Mouse (Mus musculus) retina, adult 2 months (tissue): ENCODE measurements around the gene Nectin1.

ENCODE experiments used
- DNase-seq: peaks from one replicate; pipeline ENCODE4 v3.0.0-alpha.2; 2012; ENCODE audit warnings: low read depth, low spot score

The Nectin1 gene

DNA sequence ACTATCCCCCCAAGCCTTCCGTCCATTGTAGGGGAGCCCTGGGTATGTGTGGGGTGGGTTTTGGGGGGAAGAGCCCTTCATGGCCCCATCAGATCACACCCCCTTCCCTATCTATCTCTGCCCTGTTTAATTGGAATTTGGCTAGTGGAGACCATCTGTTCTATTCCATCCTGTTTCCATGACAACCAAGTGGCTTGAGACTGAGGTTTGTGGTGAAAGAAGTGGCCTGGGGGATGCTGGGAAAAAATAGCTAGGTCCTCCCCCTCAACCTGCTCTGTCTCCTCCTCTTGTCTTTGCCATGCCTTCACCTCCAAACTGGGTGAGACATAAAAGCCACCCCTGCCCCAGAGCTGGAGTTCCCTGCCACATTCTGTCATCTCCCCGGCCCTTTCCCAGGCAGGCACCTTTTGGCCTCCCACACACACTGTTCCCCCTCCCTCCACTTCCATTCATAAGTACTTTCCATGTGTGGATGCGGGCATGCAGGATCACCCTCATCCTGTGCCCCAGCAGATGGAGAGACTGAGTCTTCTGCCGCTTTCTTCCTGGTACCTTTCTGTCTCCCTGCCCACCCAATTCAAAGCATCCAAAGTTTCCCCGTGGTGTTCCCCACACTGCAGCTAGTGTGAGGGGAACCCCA lies 17.5 kb downstream of the Nectin1 start:
- DNase-seq: no peak

DNA sequence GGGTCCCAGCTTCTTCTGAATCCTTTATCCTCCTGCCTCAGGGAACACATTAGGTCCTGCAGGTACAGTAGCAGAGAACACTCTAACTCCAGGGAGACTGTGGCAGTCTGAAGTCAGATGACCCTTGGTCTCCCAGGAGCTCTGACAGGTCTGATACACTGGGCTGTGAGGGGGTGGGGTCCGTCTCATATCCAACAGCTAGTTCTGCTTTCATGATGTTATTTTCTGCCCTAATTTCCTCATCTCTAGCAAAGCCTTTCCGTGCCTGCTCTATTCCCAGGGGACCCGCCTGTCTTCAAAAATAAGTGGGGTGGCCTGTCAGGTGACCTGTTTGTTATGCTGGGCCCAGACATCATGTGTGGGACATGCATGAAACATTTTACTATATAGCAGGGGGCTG lies 18.2 kb downstream of the Nectin1 start:
- DNase-seq: no peak

DNA sequence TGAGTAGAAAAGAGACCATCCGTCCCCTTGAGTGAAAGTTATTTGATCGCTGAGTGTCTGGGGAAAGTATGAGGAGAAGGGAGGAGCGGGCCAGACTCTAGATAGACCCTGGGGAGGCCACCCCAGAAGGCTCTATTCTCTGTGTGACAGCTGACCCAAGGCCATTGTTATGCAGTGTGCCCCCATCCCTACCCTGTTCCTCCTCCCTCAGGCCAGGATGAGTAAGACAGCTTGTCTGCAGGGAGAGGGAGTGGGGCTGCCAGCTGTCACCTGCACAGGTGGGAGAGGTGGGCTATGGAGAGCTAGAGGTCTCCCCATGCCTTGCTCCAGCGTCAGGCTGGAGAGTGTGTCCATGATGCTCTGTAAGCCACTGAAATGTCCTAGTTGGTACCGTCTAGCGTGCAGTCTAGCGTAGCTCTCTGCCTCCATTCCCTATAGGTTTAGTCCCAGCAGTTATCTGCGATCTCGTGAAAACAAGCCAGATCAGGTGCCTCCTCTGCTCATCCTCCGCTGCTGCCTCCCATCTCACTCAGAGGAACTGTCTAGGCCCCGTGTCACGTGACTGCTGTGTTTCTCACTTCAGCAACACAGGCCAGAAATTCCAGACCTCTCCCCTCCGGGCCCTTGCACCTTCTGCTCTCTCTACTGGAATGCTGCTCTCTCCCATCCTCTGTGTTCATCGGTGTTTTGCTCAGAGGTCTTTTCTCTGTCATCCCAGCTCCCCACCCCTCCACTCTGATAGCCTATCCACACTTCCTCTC lies 21.8 kb downstream of the Nectin1 start:
- DNase-seq: no peak

DNA sequence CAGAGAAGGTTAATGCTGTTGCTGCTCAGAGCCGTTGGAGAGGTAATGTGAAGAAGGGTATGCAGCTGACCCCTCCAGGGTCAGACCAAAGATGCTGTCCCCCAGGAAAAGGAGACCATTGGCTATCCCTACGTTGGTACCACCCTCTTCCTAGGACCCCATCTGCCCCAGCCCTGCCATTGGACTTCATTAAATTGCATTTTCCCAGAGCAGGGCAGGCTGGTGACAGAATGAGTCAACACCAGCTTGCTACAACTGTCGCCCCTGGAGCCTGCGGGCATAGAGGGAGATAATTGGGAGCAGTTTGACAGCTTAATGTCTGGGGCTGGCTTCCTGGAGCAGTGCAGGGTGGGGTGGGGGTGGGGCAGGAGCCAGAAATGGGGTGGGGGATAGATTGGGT lies 25.0 kb downstream of the Nectin1 start:
- DNase-seq: no peak

DNA sequence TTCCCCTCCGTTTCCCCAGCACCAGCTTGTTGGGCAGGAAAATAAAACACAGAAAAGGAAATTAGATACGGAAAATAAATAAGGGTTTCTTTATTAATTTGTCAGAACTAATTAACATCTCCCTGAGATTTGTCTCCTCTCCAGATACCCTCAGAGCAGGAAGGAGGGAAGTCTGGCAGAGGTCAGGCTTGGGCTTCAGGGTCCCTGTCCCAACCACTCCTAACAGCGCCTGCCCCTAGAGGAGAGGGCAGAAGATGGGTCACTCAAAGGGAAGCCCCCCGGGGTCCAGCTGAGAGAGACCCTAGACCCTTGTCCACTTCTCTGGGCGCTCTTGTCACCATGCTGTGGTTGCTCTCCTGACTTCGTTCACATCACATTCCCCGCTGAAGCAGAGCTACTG lies 25.4 kb downstream of the Nectin1 start:
- DNase-seq: no peak

DNA sequence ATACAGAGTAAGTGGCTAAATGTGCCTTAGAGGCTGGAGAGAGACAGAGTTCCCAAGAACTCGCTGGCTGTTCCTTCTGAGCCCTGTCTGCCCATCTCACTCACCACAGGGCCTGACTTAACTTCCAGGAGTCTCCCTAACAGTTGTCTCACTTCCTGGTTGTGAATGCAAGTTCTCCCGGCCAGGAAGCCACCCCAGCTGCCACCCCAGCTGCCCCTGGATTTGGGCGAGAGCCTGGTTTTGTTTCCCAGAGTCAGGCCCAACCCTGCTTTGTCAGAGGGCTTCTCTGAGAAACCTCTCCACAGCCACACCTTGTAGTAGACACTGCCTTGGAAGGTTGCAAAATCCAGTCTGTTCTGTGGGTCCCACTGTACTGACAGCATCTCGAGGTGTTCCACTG lies 26.2 kb downstream of the Nectin1 start:
- no peak for DNase-seq

DNA sequence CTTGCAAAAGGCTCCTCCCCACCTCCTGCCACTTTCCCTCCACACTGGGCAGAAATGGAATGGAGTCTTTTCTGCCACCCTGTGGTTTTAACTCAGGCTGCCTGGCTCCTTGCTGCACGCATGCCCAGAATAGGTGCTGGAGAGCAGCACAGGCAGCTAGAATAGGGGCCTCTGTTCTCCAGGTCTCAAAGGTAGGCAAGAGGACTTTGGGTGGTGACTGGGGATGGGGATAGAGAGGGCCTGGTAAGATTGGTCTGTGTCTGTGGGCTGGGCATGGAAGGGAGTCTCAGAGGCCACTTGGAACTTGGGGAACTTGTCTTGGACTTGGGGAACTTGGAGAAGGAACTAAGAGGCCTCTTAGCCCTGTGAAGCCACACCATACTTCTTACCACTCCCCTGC lies 27.3 kb downstream of the Nectin1 start:
- DNase-seq: no peak

DNA sequence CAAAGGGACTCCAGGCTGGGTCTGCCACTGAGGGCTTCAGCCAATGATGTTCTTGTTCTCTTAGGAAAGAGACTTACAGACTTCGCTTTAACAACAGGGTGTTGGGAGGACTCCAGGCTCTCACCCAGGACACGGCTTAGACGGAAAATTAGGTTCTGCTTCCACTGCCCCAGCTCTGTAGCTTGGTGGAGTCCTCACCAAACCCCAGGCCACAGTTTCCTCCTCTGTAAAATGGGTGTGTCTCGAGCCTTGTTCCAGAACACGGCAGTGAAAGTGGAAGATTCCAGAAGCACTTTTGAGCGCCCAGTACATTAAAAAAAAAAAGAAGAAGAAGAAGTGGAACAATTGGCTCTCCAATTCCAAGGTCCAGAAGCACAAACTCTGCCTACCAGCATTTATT lies 28.7 kb downstream of the Nectin1 start:
- DNase-seq: no peak

DNA sequence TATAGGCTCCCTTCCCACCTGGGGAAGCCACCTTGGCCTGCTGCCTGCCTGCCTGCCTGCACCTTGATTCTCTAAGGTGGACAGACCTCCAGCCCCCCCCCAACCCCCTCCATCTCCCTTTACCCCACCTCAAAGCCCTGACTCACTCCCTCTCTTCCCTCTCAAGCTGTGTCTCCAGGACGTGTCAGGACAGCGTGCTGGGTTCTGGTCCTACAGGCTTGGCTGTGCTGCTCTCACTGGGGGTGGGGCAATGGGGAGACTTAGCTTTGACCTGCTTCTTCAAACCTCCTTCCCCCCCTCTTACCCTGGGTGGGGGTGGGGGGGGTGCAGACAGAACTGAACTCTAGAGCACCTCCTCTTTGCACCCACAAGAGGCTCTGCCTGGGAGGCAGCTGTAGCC lies 29.7 kb downstream of the Nectin1 start:
- no peak for DNase-seq

DNA sequence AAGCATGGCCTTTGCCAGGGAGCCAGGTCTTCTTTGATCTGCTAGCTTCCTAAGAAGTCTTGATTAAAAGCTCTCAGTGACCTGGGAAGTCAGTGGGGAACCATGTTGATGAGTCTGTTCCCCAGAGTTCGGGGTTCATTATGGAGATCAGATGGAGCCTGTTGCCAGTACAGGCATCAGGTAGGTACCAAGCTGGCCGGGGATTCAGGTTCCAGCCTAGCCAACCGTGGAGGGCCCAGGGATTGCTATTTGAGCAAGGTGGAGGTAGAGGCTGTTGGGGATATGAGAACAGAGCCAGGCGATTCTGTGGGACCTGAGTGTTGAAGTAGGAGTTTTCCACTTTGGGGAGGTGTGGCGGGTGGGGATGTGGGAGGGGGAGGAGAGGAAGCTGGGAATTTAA lies 30.6 kb downstream of the Nectin1 start:
- DNase-seq: no peak

DNA sequence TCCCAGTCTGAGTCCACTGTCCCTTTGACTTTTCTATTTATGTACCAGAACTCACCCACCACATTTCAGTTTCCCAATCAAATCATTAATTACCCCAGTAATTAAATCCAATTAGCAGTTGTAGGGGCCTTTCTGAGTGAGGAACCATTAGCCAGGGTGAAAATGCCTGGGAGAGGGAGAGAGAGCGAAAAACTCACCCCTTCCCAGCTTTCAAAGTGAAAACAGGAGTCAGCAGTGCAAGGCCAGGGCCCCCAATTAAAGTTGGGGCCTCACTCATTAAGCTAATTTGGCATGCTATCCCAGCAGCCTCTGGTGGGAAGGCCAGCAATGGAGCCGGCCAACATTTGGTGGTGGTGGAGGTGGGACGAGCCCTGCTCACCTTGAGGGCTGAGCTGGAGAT lies 32.4 kb downstream of the Nectin1 start:
- no peak for DNase-seq

DNA sequence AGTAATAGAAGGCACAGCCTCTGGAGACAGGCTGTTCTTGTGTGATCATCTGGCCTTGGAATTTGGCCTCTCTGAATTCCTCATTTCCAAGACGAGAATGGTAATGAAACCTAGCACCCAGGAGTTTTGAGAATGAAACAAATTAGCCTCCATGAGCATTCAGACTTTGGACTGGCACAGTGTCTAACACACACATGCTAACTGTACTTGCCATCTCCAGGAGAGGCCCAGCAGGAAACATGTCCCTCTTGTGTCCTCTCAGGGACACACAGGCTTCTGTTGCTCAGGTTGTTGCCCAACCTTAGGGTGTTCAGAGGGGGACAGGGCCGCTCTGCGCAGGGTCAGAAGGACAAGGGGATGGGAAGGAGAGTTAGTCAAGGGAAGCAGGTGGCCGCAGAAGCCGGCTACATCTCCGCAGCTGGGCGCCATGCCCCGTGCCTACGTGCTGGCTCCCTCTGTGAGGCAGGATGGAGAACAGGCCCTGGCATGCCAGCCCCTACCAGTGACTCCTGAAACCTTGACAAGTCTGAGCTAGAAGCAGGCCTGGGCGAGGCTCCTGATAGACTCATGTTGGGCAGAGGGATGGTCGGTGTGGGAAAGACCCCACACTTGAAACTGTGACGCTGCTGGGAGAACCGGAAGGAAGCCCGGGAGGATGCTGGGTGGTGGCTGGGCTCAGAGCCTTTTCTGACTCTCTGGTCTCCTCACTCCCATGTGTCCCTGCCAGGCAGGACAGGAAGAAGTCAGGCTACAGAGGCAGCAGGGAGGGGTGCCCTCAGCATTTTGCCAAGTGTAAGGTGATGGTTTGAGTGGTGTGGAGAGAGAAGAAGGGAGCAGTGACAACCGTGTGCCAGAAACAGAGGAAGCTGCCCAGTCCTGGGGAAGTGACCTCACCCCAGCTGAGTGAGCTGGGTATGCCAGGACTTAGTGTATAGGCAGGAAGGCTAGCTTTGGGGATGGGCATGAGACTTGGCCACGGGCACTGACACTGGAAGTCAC lies 33.9 kb downstream of the Nectin1 start:
- no peak for DNase-seq

DNA sequence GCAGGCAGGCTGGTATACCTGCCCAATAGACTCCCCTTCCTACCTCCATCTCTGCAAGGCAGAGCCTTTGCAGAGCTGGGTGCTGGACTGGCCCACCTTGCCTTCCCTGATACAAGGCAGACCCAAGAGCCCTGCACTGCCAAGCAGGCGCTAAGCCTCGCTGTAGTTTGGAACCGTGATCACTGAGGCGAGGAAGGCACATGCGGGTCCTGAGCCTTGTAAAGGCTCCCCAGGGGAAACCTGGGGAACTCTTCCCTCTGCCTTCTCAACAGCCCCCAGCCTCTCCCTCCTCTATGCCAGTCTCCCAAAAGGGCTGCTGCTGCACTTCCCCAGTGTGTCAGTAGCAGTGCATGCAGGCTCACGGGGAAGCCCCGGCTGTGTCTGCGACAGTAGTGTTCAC lies 37.1 kb downstream of the Nectin1 start:
- no peak for DNase-seq

DNA sequence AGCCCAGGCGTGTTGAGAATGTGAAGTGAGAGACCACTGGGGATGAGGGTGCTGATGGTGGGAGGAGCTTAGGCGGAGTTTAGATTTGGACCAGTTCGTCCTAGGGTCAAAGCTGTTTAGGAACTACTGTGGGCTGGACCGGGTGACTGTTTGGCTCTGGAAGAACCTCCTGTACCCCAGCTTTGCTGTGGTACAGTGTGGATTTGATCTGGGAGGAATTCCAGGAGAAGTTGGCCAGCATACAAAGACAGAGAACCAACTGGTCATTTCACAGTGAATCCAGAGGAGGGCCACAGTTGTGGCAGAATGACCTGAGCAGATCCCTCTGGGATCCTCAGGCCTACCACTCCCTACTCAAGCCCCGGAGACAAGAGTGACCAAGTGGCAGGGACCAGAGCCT lies 38.6 kb downstream of the Nectin1 start:
- DNase-seq: no peak

DNA sequence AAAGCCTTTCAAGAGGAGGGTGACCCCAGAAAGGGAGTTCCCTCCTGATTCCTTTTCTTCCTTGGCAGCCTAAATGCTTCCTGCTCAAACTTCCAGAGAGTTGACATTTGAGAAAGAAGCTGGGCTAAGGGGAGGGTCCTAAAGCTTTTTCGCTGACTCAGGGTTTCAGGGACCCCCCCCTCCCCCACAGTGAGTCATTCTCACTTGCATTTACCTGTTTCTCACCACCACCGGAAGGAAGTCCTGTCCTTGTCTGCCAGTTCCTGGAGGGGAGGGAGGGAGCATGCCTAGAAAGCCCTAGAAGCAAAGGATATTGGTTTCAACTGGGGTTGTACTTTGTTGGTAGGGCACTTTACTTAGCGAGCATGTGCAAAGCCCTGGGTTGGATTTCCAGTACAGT lies 40.2 kb downstream of the Nectin1 start:
- no peak for DNase-seq

DNA sequence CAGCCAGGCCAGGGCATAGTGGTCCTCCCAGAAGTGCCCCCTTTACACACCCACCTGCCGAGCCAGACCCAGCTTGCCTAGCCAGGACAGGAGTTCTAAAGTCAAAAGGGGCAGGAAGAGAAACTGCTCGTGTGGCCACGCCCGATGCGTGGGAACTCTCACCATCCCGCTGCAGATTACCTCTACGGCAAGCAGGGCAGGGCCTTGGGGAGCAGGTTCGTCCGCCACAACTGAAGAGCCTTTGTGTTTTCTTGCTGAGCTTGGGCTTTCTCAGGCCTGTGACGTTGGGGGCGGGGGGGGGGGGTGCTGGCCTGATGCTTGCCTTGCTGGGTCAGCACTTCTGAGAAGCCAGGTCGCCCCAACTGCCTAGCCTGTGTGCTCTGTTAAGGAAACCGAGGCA lies 41.1 kb downstream of the Nectin1 start:
- DNase-seq: no peak

DNA sequence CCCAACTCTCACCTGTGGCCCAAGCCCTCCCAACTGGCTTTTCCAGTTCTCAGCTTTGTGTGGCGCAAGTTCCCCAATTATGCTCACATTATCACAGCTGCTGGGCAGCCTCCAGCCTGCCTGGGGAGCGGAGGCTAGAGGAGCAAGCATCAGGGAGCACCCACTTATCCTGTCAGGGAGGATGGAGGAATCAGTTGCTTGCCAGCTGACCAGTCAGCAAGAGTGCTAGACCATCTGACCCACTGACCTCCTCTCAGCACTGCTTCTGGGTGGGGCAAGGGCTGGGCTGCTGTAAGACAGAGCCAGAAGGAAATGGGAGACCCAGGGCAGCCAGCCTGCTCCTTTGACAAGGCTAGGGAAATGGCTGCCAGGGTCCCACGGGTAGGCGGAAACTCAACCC lies 43.8 kb downstream of the Nectin1 start:
- no peak for DNase-seq

DNA sequence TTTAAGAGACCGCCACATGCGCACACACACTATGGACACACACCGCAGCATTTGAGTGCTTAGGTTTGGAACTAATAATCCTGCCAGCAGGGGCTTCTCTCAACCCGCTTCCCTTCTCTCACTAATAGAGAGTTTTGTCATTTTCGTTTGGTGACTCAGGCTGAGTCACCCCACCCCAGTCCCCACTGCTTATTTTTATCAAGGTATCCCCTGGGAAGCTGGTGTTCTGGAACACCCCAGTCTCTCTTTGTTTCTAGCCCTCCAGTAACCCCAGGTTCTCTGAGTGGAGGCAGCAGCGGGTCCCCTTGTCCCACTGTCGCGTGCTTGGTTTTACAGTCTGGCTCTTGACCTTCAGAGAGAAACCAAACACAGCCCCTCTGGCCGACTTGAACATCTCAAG lies 48.9 kb downstream of the Nectin1 start:
- no peak for DNase-seq

DNA sequence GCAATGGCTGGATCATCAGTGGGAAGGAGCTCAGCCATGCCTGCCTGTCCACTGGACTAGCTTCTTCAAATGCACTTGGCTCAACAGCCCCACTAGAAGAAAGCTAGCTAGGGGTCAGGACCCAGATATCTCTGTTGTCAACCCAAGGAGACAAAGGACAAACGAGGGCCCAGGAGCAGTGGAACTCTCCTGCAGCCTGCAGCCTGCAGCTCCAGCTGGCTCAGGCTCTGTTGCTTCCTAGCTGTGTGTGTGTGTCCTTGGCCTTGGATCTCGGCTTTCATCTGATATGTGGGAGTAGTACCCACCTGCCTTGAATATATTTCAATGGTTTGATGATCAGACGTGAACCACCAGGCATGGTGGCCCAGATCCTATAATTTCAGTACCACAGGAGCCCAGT lies 49.6 kb downstream of the Nectin1 start:
- DNase-seq: no peak

DNA sequence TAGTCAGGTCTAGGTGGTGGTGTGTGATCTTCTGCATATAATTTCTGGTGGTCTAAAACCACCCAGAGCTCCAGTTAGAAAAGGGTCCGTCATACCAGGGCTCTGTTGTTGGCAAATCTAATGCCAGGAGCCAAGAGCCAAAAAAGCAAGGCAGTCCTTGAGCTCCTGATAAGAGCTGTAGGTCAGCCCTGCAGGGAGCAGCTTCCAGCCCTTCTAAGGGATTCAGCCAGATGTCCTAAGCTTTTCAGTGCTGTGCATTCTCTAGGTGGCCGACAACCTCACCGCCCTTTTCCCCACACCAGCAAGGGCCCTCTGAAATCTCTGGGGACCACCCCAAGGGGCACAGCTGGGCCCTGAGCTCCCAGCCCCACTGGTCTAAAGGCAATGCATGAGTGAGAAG lies 52.2 kb downstream of the Nectin1 start:
- DNase-seq: no peak

DNA sequence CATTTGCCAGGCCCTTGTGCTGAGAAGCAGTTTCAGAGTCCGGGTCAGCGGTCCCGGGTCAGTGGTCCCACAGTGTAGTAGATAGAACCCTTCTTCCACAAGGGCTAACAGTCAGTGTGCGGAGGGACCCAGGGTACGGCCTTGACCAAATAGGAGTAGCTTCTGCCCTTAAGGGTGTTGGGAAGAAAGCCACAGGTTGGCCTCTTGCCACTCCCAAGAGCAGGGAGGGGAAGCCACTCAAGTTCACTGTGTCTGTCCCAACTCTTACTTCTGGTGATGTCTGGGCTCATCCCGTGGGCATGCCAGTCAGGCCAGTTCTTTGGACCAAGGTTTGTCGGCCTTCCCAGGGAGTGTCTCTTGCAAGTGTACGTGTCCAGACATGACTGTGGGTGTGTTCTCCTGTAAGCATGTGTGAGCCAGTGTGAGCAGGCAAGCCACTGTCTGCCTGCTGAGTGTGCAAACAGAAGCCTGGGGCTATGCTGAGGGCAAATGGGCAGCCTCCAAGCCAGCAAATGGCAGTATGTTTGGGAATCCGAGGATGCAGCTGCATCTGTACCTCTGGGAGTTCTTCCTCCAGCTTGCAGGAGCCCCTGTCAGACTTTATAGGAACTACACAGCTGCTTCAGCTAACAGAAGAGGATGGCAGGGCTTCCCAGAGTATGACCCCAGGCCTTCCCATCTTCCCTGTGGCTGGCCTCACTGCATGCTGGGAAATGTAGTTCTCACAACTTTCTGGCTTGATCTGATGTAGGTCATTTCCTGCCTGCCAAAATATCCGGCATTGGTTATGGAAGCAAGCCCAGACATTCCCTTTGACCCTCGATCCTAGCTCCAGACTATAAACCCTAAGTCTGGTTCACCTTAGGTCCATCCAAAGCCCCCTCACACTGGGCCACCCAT lies 53.3 kb downstream of the Nectin1 start:
- no peak for DNase-seq
